Mouse (Mus musculus) heart, embryonic 10.5 days (tissue): ENCODE data around the gene Paxbp1. TPM values are rescaled to one million over a fixed set of nuclear protein-coding genes. Genes with fewer than 3 reads are reported as not detected.

ENCODE experiments used
- DNase-seq: peaks from one replicate; pipeline ENCODE4 v3.0.0-alpha.2; 2017; ENCODE audit warnings: low spot score
- H3K27ac ChIP-seq: fragments of 300-500 bp; sonication (generic); 2 replicates; pipeline ENCODE4 v1.5.1; 2016; ENCODE audit warnings: mild to moderate bottlenecking
- H3K27me3 ChIP-seq: fragments of 300-500 bp; sonication (generic); 2 replicates; pipeline ENCODE4 v1.6.1; 2016; ENCODE audit warnings: mild to moderate bottlenecking; ENCODE audit not compliant: poor library complexity, insufficient read depth, severe bottlenecking
- H3K36me3 ChIP-seq: fragments of 300-500 bp; sonication (generic); 2 replicates; pipeline ENCODE4 v1.6.1; 2016; ENCODE audit warnings: mild to moderate bottlenecking, moderate library complexity
- H3K4me1 ChIP-seq: fragments of 300-500 bp; sonication (generic); 2 replicates; pipeline ENCODE4 v1.6.1; 2016; ENCODE audit warnings: mild to moderate bottlenecking
- H3K4me3 ChIP-seq: fragments of 300-500 bp; sonication (generic); 2 replicates; pipeline ENCODE4 v1.5.1; 2016; ENCODE audit warnings: mild to moderate bottlenecking, moderate library complexity
- H3K9me3 ChIP-seq: fragments of 300-500 bp; sonication (generic); 2 replicates; pipeline ENCODE4 v1.6.1; 2016; ENCODE audit warnings: mild to moderate bottlenecking, moderate library complexity
- WGBS: fragments of 180-500 bp; shearing (Covaris S2); methylation state at CpG from one replicate; pipeline ENCODE4 v1.1.7; 2016; 5-methylcytosine and 5-hydroxymethylcytosine counted together
- polyA plus RNA-seq: library from polyadenylated mRNA; unstranded; fragments of >200 nt; fragmentation: Nextera tagmentation; extraction: Ambion mirVana; gene quantifications from 2 replicates; pipeline ENCODE4 v1.2.1, GENCODE M21; 2016

Gene Paxbp1
- polyA plus RNA-seq, 1 experiment from 2014 or later, result 53.4 TPM

GRCm38 (mm10) chr16:91067122-91067521, 22.8 kb upstream of the Paxbp1 start:
- H3K4me3 ChIP-seq, result no peak overlapping the region
- no peak for DNase-seq
- no peaks in the 10 kb centered on the region for H3K36me3 ChIP-seq
- H3K4me1 ChIP-seq, result peaks cover 8% of the 10 kb centered on the region
- no peak overlapping the region for H3K27ac ChIP-seq
- H3K9me3 ChIP-seq, result no peaks in the 10 kb centered on the region
- WGBS, result 97% methylated on average over 1 of the region's 1 CpGs
- H3K27me3 ChIP-seq, result peaks cover 32% of the 10 kb centered on the region

GRCm38 (mm10) chr16:91064583-91065365, 20.4 kb upstream of the Paxbp1 start:
- WGBS, result 82% methylated on average over 12 of the region's 12 CpGs
- peaks cover 8% of the 10 kb centered on the region for H3K4me1 ChIP-seq
- no peaks in the 10 kb centered on the region for H3K36me3 ChIP-seq
- DNase-seq, result no peak
- H3K27ac ChIP-seq, result no peak overlapping the region
- H3K4me3 ChIP-seq, result no peak overlapping the region
- peaks cover 18% of the 10 kb centered on the region for H3K27me3 ChIP-seq
- H3K9me3 ChIP-seq, result no peaks in the 10 kb centered on the region

- H3K4me3 ChIP-seq, result no peak overlapping the region
- peaks cover 18% of the 10 kb centered on the region for H3K27me3 ChIP-seq
- 77% methylated on average over 10 of the region's 10 CpGs for WGBS
Observed at GRCm38 (mm10) chr16:91063786-91064185, 19.4 kb upstream of the Paxbp1 start.

DNA sequence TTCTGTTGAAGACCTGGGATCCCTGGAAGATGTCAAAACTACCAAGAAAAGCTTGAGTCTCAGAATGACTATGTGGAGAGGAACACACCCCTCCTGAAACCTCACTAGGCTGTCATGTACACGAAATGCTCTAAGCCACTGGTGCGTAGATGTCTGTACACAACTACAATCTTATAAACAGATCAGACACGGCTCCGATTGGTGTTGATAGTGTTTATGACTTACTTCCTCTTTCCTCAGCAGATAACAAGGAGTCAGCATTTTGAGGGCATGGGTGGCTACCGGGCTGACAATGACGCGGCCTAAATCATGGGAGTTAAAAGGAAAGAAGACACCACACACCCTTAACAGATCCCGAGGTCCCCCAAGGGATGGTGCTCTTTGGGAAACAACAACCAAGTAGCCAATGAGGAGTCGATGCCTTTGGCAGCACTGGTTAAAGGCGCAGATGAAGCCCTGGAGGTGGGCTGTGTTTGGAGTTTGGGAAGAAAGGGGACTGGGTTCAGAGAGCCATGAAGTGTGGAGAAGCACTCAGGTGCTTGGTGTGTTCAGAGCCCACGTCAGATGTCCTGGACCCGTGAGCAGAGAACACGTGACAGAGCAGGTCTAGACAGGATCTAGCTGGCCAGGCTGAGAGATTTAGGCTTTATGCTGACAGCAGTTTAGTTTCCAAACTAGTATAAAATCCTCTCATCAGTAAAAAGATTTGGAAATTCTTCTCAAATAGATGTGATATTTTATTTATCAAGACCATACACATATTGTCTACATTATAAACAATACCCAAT, 17.4 kb upstream of the Paxbp1 start:
- Histone ChIP-seq H3K36me3 (no peaks in the 10 kb centered on the region), H3K4me1 (peaks cover 14% of the 10 kb centered on the region), H3K27me3 (peaks cover 14% of the 10 kb centered on the region; the same call in 1 of the 2 replicates), H3K4me3 (no peak overlapping the region), H3K27ac (no peak overlapping the region), H3K9me3 (no peaks in the 10 kb centered on the region)
- no peak for DNase-seq
- 71% methylated on average over 13 of the region's 13 CpGs for WGBS

More at GRCm38 (mm10) chr16:91063786-91064185, 19.4 kb upstream of the Paxbp1 start:
- H3K36me3 ChIP-seq, result no peaks in the 10 kb centered on the region
- no peak overlapping the region for H3K27ac ChIP-seq
- DNase-seq, result no peak
- peaks cover 3% of the 10 kb centered on the region for H3K4me1 ChIP-seq
- H3K9me3 ChIP-seq, result no peaks in the 10 kb centered on the region

- Histone ChIP-seq H3K9me3 (no peaks in the 10 kb centered on the region), H3K27ac (no peak overlapping the region), H3K4me1 (peaks cover 18% of the 10 kb centered on the region), H3K27me3 (peaks cover 10% of the 10 kb centered on the region; the same call in 1 of the 2 replicates), H3K4me3 (no peak overlapping the region), H3K36me3 (no peaks in the 10 kb centered on the region)
- 51% methylated on average over 6 of the region's 6 CpGs for WGBS
- DNase-seq, result no peak
Observed at GRCm38 (mm10) chr16:91057741-91058140, 13.4 kb upstream of the Paxbp1 start.

DNA sequence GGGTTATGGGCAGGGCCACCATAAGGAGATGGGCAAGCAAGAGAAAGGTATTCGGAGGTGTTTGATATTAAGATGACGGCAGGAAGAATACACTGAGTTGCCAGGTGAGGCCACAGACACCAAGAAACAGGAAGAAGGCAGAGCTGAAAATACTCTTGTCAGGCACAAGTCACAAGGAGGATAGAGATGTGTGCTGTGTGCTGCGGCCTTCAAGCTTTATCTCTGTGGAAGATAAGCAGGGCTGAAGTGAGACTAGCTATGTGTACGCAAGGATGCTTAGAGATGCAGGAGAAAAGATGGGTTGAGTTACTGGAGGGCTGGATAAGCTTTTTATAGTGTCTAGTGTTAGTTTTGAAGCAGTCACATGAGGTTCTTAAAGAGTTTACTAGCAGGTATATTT, 12.9 kb upstream of the Paxbp1 start:
- peaks cover 18% of the 10 kb centered on the region for H3K4me1 ChIP-seq
- 51% methylated on average over 4 of the region's 4 CpGs for WGBS
- H3K27ac ChIP-seq, result no peak overlapping the region
- H3K27me3 ChIP-seq, result peaks cover 10% of the 10 kb centered on the region; the same call in 1 of the 2 replicates
- no peaks in the 10 kb centered on the region for H3K36me3 ChIP-seq
- no peaks in the 10 kb centered on the region for H3K9me3 ChIP-seq
- no peak for DNase-seq
- H3K4me3 ChIP-seq, result no peak overlapping the region

DNA sequence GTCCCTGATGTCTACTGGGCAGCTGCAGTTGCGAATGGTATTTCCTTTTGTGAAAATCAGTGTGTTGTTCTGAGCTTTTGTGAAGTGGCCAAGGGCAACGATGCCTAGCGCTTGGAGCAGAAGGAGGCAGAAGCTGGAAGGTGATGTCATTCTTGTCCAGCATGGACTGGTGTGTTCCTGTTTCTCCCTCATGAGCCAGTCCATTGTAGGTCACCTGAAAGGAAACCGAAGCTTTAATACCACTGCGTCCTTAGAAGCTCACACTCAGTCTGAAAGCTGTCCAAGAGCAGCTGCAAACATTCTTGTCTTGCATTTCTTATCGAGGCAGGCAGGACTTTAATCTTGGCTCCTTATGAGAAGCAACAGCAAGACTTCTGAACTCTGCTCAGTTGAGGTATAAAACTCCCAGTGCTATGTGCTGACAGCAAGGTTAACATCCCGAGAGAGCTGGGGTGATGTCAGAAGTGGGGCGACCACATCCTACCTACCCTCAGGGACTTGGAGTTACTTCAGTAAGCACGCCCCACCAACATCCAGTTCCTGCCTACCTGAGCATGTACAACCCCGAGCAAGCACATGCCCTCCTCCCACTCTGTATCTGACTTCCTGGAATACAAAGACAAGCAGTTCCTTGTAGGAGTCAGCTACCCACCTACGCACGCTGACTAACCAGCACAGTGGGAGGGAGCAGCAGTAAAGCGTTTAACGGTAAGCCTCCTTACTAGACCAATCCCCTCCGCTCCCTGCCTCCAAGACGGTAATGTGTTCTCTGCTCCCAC, 11.9 kb upstream of the Paxbp1 start:
- H3K9me3 ChIP-seq, result no peaks in the 10 kb centered on the region
- DNase-seq, result no peak
- 50% methylated on average over 16 of the region's 16 CpGs for WGBS
- no peaks in the 10 kb centered on the region for H3K36me3 ChIP-seq
- H3K27me3 ChIP-seq, result peaks cover 16% of the 10 kb centered on the region; the same call in 1 of the 2 replicates
- no peak overlapping the region for H3K27ac ChIP-seq
- H3K4me1 ChIP-seq, result peaks cover 18% of the 10 kb centered on the region
- no peak overlapping the region for H3K4me3 ChIP-seq

- Histone ChIP-seq H3K4me1 (peaks cover 18% of the 10 kb centered on the region), H3K27ac (no peak overlapping the region), H3K9me3 (no peaks in the 10 kb centered on the region), H3K36me3 (no peaks in the 10 kb centered on the region), H3K27me3 (peaks cover 16% of the 10 kb centered on the region; the same call in 1 of the 2 replicates), H3K4me3 (no peak overlapping the region)
- DNase-seq, result no peak
- WGBS, result 75% methylated on average over 5 of the region's 5 CpGs
Observed at GRCm38 (mm10) chr16:91055150-91055549, 10.8 kb upstream of the Paxbp1 start.

- H3K4me1 ChIP-seq, result peaks cover 18% of the 10 kb centered on the region
- no peaks in the 10 kb centered on the region for H3K9me3 ChIP-seq
- DNase-seq, result no peak
- no peaks in the 10 kb centered on the region for H3K36me3 ChIP-seq
- no peak overlapping the region for H3K4me3 ChIP-seq
- no peak overlapping the region for H3K27ac ChIP-seq
- H3K27me3 ChIP-seq, result peaks cover 12% of the 10 kb centered on the region; the same call in 1 of the 2 replicates
- WGBS, result 64% methylated on average over 8 of the region's 8 CpGs
Observed at GRCm38 (mm10) chr16:91053599-91053998, 9.3 kb upstream of the Paxbp1 start.

- Histone ChIP-seq H3K27me3 (no peaks in the 10 kb centered on the region), H3K27ac (no peak overlapping the region), H3K4me1 (peaks cover 16% of the 10 kb centered on the region), H3K9me3 (no peaks in the 10 kb centered on the region), H3K4me3 (peak overlapping the region; percentile 90; the same call in 1 of the 2 replicates), H3K36me3 (peaks cover 9% of the 10 kb centered on the region)
- WGBS, result 56% methylated on average over 8 of the region's 8 CpGs
- DNase-seq, result no peak
Observed at GRCm38 (mm10) chr16:91045511-91045910, 1.2 kb upstream of the Paxbp1 start.

GRCm38 (mm10) chr16:91043461-91044248, 688 bp downstream of the Paxbp1 start:
- Histone ChIP-seq H3K27ac (peak overlapping the region; percentile 96), H3K9me3 (no peaks in the 10 kb centered on the region), H3K4me3 (peak overlapping the region; percentile 90), H3K4me1 (peaks cover 16% of the 10 kb centered on the region), H3K27me3 (no peaks in the 10 kb centered on the region), H3K36me3 (peaks cover 25% of the 10 kb centered on the region)
- WGBS, result under 1% methylated on average over 61 of the region's 63 CpGs
- DNase-seq, result peak; percentile 83

GRCm38 (mm10) chr16:91042640-91043039, 1.7 kb downstream of the Paxbp1 start:
- Histone ChIP-seq H3K36me3 (peaks cover 35% of the 10 kb centered on the region), H3K27ac (no peak overlapping the region), H3K9me3 (no peaks in the 10 kb centered on the region), H3K27me3 (no peaks in the 10 kb centered on the region), H3K4me3 (peak overlapping the region; percentile 90), H3K4me1 (peaks cover 16% of the 10 kb centered on the region)
- no peak for DNase-seq
- WGBS, result 71% methylated on average over 1 of the region's 1 CpGs
